Mouse (Mus musculus): ENCODE measurements around the gene Nat9. TPM values are rescaled to one million over a fixed set of nuclear protein-coding genes. Genes with fewer than 3 reads are reported as not detected.

Nat9 gene
- polyA plus RNA-seq, 1 experiment from 2014 or later: 15.5 TPM

DNA sequence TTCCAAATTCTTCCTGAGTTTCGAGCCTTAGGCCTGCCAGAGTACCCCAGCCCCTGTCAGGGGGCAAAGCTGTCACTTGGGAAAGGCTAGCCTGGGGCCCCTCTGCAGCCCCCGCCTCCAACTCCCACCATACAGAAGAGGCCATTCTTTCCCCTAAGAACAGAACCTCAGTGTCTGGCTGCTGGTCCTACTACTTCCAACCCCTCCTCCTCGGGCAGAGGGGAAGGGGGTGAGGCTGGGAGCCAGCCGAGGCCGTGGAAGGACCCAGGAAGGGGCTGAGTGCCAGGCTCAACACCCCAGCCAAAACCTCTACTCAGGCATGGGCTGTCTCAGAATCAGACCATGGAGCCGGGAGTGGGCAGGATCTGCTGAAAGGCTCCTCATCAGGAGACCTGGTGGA lies 8.5 kb downstream of the Nat9 start:
- H3K9ac ChIP-seq (replicated peaks; ENCODE audit: low read length): no peak overlapping the region
- H3K4me2 ChIP-seq (ENCODE audit: low read depth, low read length): no peak overlapping the region
- no peak overlapping the region for H3K4me3 ChIP-seq (ENCODE audit: low read depth, low read length)
- ATAC-seq (replicated peaks; ENCODE audit: insufficient number of reproducible peaks, low FRiP score, low TSS enrichment, low read depth) (no peak), DNase-seq (ENCODE audit: low spot score) (no peak)
- no peaks in the 10 kb centered on the region for H3K36me3 ChIP-seq (replicated peaks; ENCODE audit: control insufficient read depth, insufficient read depth, low read depth, low read length)
- no peaks in the 10 kb centered on the region for H3K9me3 ChIP-seq (replicated peaks; ENCODE audit: control insufficient read depth, low read length)
- no peak overlapping the region for H3K27ac ChIP-seq (replicated peaks; ENCODE audit: low read depth, low read length)
- 51% methylated on average over 6 of the region's 6 CpGs for WGBS
- H3K4me1 ChIP-seq (ENCODE audit: control insufficient read depth, insufficient read depth, low read length): peaks cover 9% of the 10 kb centered on the region
- 0 out of 2 replicates have a peak, but pooled peaks cover 3% of the 10 kb centered on the region for H3K27me3 ChIP-seq (ENCODE audit: control insufficient read depth, insufficient read depth, low read length)

DNA sequence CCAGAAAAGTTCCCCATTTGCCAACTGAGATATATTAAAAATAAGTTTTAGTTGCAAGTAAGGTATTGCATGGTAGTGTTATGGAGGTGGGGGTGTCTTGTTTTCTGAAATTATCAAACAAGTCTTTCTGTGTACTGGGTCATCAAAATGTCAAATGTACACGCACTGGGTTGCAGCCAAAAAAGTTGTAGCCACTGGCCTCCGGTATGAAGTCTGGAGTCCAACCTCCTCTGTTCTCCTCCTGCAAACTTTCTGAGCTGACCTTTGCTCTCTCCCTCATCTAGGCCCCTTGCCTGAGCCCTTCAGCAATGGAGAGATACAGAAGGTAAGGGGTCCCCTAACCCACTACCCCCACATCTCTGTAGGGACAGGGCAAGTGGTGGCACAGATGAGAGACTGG lies 8.9 kb downstream of the Nat9 start:
- WGBS: 46% methylated on average over 2 of the region's 2 CpGs
- no peak for ATAC-seq (replicated peaks; ENCODE audit: insufficient number of reproducible peaks, low FRiP score, low TSS enrichment, low read depth)
- no peak overlapping the region for H3K9ac ChIP-seq (replicated peaks; ENCODE audit: low read length)
- no peak overlapping the region for H3K4me2 ChIP-seq (ENCODE audit: low read depth, low read length)
- no peaks in the 10 kb centered on the region for H3K9me3 ChIP-seq (replicated peaks; ENCODE audit: control insufficient read depth, low read length)
- no peak overlapping the region for H3K27ac ChIP-seq (replicated peaks; ENCODE audit: low read depth, low read length)
- H3K36me3 ChIP-seq (replicated peaks; ENCODE audit: control insufficient read depth, insufficient read depth, low read depth, low read length): no peaks in the 10 kb centered on the region
- H3K27me3 ChIP-seq (ENCODE audit: control insufficient read depth, insufficient read depth, low read length): peaks cover 7% of the 10 kb centered on the region; the same call in 1 of the 2 replicates
- H3K4me3 ChIP-seq (ENCODE audit: low read depth, low read length): no peak overlapping the region
- peaks cover 13% of the 10 kb centered on the region for H3K4me1 ChIP-seq (ENCODE audit: control insufficient read depth, insufficient read depth, low read length)
- no peak for DNase-seq (ENCODE audit: low spot score)

DNA sequence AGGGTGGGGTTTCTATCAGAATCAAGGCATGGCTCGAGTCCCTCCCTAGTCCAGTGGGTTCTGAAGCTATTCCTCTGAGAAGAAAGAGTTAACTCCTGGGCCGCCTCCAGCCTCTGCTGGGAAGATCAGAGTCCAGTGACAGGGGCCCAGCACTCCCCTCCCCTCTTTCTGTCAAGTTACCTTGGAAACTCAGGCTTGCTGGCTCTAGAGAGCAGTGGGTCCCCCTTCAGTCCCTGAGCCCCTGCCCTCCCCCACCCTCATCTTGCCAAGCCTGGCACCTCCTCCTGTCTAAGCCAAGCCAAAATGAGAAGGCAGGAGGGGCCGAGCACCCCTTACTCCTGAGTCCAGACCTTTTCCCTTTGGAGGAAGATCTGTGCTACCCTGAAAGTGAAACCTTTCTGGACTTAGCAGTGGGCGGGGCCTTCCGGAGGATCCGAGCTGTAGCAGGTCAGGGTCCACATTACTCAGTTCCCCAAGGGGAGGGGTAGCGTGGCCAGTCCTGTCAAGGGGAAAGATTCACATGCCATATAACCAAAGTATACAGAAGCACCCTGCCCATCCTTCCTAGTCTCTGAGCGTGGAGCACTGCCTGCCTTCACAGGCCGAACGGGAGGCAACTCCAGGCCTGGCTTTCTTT lies 10.0 kb downstream of the Nat9 start:
- ATAC-seq (replicated peaks; ENCODE audit: insufficient number of reproducible peaks, low FRiP score, low TSS enrichment, low read depth) (no peak), DNase-seq (ENCODE audit: low spot score) (peak; percentile 48)
- no peaks in the 10 kb centered on the region for H3K9me3 ChIP-seq (replicated peaks; ENCODE audit: control insufficient read depth, low read length)
- peaks cover 7% of the 10 kb centered on the region; the same call in 1 of the 2 replicates for H3K27me3 ChIP-seq (ENCODE audit: control insufficient read depth, insufficient read depth, low read length)
- no peak overlapping the region for H3K27ac ChIP-seq (replicated peaks; ENCODE audit: low read depth, low read length)
- WGBS: 29% methylated on average over 10 of the region's 10 CpGs
- peaks cover 13% of the 10 kb centered on the region for H3K4me1 ChIP-seq (ENCODE audit: control insufficient read depth, insufficient read depth, low read length)
- no peak overlapping the region for H3K4me3 ChIP-seq (ENCODE audit: low read depth, low read length)
- H3K9ac ChIP-seq (replicated peaks; ENCODE audit: low read length): no peak overlapping the region
- no peaks in the 10 kb centered on the region for H3K36me3 ChIP-seq (replicated peaks; ENCODE audit: control insufficient read depth, insufficient read depth, low read depth, low read length)
- 0 out of 2 replicates have a peak overlapping the region, but pooled peaks have one; percentile 1 for H3K4me2 ChIP-seq (ENCODE audit: low read depth, low read length)

DNA sequence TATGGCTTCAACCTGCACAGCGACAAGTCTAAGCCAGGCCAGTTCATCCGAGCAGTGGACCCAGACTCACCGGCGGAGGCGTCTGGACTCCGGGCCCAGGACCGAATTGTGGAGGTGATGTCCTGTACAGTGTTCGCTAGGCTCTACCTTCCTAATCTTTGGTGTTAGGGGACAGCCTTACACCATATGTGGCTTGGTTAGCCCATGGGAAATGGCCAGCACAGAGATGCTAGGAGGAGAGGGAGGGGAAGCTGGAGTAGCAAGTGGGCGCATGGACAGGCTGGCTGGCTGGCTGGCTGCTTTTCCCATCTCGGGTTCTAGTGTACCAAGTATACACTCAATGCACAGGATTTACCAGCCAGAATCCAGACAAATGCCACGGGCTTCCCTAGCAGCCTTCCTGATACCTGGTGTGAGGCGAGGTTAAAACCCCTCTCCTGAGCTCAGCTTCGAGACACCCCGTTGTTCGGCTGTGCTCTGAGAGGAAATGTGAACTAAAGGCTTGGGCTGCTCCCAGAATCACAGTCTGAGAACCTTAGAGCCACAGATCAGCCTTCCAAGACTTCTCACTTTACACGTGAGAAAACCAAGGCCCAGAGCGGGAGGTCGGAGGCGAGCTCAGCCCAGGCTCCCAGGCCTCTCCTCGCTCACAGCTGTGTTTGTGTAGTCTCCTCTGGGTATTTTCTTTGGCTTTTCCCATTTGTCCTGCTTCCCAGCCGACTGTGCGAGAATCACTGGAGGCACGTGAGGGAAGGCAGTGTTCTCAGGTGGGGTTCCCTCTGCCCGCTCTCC lies 11.1 kb downstream of the Nat9 start:
- Histone ChIP-seq H3K27ac (replicated peaks; ENCODE audit: low read depth, low read length) (0 out of 2 replicates have a peak overlapping the region, but pooled peaks have one; percentile 36), H3K9ac (replicated peaks; ENCODE audit: low read length) (no peak overlapping the region), H3K27me3 (ENCODE audit: control insufficient read depth, insufficient read depth, low read length) (peaks cover 7% of the 10 kb centered on the region; the same call in 1 of the 2 replicates), H3K4me2 (ENCODE audit: low read depth, low read length) (no peak overlapping the region), H3K36me3 (replicated peaks; ENCODE audit: control insufficient read depth, insufficient read depth, low read depth, low read length) (no peaks in the 10 kb centered on the region), H3K9me3 (replicated peaks; ENCODE audit: control insufficient read depth, low read length) (no peaks in the 10 kb centered on the region), H3K4me1 (ENCODE audit: control insufficient read depth, insufficient read depth, low read length) (peaks cover 17% of the 10 kb centered on the region), H3K4me3 (ENCODE audit: low read depth, low read length) (no peak overlapping the region)
- DNase-seq (ENCODE audit: low spot score) (peak; percentile 62), ATAC-seq (replicated peaks; ENCODE audit: insufficient number of reproducible peaks, low FRiP score, low TSS enrichment, low read depth) (no peak)
- WGBS: 53% methylated on average over 24 of the region's 24 CpGs

DNA sequence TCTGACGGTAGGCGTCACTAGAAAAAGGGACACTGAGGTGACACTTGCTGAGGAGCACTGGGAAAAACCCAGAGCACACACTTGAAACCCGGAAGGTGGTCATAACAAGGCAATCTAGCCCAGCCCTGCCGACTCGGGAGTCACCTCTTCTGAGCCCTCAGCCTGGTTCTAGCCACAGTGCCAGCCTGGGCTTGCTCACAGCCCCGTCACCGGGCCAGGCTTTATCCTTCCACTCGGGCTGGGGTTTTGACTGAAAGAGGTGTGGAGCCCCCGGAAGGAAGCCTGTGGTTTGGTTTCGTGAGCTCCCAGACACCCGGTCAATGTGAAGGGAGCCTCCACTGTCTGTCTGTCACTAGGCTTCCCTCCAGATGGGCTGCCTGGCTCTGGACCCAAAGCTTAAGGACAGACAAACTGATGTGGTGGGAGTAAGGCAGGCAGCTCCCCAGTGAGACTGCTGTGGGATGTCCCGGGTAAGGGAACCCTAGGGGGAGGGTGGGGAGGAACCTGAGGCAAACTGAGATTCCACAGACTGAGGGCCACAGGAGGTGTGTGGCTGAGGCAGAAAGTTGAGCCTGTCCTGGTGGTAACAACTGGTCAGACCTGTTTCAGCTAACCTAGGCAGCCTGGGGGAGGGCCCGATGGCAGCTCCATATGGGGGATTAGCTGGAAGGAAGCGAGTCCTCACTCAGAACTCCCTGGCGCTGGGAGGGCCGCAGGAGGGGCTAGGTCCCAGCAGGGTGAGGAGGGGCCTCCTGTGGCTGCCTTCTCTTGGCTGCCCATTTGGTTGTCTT lies 13.9 kb downstream of the Nat9 start:
- Histone ChIP-seq H3K36me3 (replicated peaks; ENCODE audit: control insufficient read depth, insufficient read depth, low read depth, low read length) (no peaks in the 10 kb centered on the region), H3K9me3 (replicated peaks; ENCODE audit: control insufficient read depth, low read length) (no peaks in the 10 kb centered on the region), H3K4me1 (ENCODE audit: control insufficient read depth, insufficient read depth, low read length) (peaks cover 17% of the 10 kb centered on the region), H3K27me3 (ENCODE audit: control insufficient read depth, insufficient read depth, low read length) (peaks cover 7% of the 10 kb centered on the region; the same call in 1 of the 2 replicates), H3K27ac (replicated peaks; ENCODE audit: low read depth, low read length) (peak overlapping the region; percentile 11; the same call in 1 of the 2 replicates), H3K4me3 (ENCODE audit: low read depth, low read length) (no peak overlapping the region), H3K9ac (replicated peaks; ENCODE audit: low read length) (peak overlapping the region; percentile 5; the same call in 1 of the 2 replicates), H3K4me2 (ENCODE audit: low read depth, low read length) (no peak overlapping the region)
- WGBS: 9% methylated on average over 16 of the region's 16 CpGs
- ATAC-seq (replicated peaks; ENCODE audit: insufficient number of reproducible peaks, low FRiP score, low TSS enrichment, low read depth): peak; percentile 35; the same call in 1 of the 2 replicates
- DNase-seq (ENCODE audit: low spot score): peak; percentile 67

DNA sequence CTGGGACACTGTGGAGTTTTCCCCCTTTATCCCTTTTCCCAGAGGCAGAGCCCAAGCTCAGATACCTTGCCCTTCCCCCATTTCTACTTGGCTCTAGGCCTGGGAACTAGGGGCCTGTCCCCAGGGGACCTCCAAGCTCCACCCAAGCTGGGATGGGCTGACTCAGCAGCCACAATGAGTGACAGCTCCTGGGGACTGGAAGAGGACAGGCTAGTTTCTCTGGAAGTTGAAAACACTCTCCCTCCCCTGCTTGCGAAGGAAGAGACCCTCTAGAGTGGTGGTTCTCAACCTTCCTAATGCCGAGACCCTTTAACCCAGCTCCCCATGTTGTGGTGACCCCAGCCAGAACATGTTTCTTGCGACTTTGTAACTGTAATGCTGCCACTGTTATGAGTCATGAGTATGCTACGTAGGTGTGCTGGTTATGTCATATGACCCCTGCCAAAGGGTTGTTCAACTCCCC lies 14.8 kb downstream of the Nat9 start:
- no peak for ATAC-seq (replicated peaks; ENCODE audit: insufficient number of reproducible peaks, low FRiP score, low TSS enrichment, low read depth)
- peak; percentile 39 for DNase-seq (ENCODE audit: low spot score)
- H3K27me3 ChIP-seq (ENCODE audit: control insufficient read depth, insufficient read depth, low read length): peaks cover 7% of the 10 kb centered on the region; the same call in 1 of the 2 replicates
- H3K36me3 ChIP-seq (replicated peaks; ENCODE audit: control insufficient read depth, insufficient read depth, low read depth, low read length): no peaks in the 10 kb centered on the region
- no peak overlapping the region; the same call in 1 of the 2 replicates for H3K4me2 ChIP-seq (ENCODE audit: low read depth, low read length)
- H3K9ac ChIP-seq (replicated peaks; ENCODE audit: low read length): no peak overlapping the region
- H3K9me3 ChIP-seq (replicated peaks; ENCODE audit: control insufficient read depth, low read length): no peaks in the 10 kb centered on the region
- H3K4me3 ChIP-seq (ENCODE audit: low read depth, low read length): no peak overlapping the region
- 20% methylated on average over 4 of the region's 4 CpGs for WGBS
- peaks cover 17% of the 10 kb centered on the region for H3K4me1 ChIP-seq (ENCODE audit: control insufficient read depth, insufficient read depth, low read length)
- no peak overlapping the region for H3K27ac ChIP-seq (replicated peaks; ENCODE audit: low read depth, low read length)

- Histone ChIP-seq H3K9ac (replicated peaks; ENCODE audit: low read length) (no peak overlapping the region), H3K27ac (replicated peaks; ENCODE audit: low read depth, low read length) (no peak overlapping the region), H3K4me3 (ENCODE audit: low read depth, low read length) (no peak overlapping the region), H3K9me3 (replicated peaks; ENCODE audit: control insufficient read depth, low read length) (no peaks in the 10 kb centered on the region), H3K4me1 (ENCODE audit: control insufficient read depth, insufficient read depth, low read length) (peaks cover 14% of the 10 kb centered on the region), H3K4me2 (ENCODE audit: low read depth, low read length) (no peak overlapping the region), H3K36me3 (replicated peaks; ENCODE audit: control insufficient read depth, insufficient read depth, low read depth, low read length) (no peaks in the 10 kb centered on the region), H3K27me3 (ENCODE audit: control insufficient read depth, insufficient read depth, low read length) (peaks cover 7% of the 10 kb centered on the region; the same call in 1 of the 2 replicates)
- ATAC-seq (replicated peaks; ENCODE audit: insufficient number of reproducible peaks, low FRiP score, low TSS enrichment, low read depth) (no peak), DNase-seq (ENCODE audit: low spot score) (no peak)
- WGBS: 43% methylated on average over 8 of the region's 8 CpGs
Observed at GRCm38 (mm10) chr11:115171125-115171524, 16.5 kb downstream of the Nat9 start.
